Mouse (Mus musculus) liver, embryonic 14.5 days (tissue): ENCODE measurements around the gene Ccdc162. TPM values are rescaled to one million over a fixed set of nuclear protein-coding genes. Genes with fewer than 3 reads are reported as not detected.

Source experiments
- ATAC-seq: fragments of 200-750 bp; cut with Nextera tagmentation; 2 replicates; pipeline ENCODE4 v1.8.0; 2017; ENCODE audit warnings: moderate number of reproducible peaks, mild to moderate bottlenecking, moderate library complexity; ENCODE audit not compliant: insufficient read depth
- DNase-seq, 3 experiments: peaks; one replicate each; pipeline ENCODE4 v3.0.0-alpha.2; 2012 to 2013; ENCODE audit warnings: low read depth in 3 of 3, low spot score in 3 of 3
- H3K27ac ChIP-seq: fragments of 300-500 bp; sonication (generic); 2 replicates; pipeline ENCODE4 v1.5.1; 2014; ENCODE audit warnings: moderate library complexity, mild to moderate bottlenecking, control low read depth, inconsistent platforms
- H3K27me3 ChIP-seq: fragments of 300-500 bp; sonication (generic); 2 replicates; pipeline ENCODE4 v1.6.1; 2014; ENCODE audit warnings: mild to moderate bottlenecking, low read length, moderate library complexity; ENCODE audit not compliant: control insufficient read depth, insufficient read depth
- H3K36me3 ChIP-seq: fragments of 300-500 bp; sonication (generic); replicated peaks from 2 replicates; pipeline ENCODE4 v1.6.1; 2014; ENCODE audit warnings: low read depth; ENCODE audit not compliant: control insufficient read depth, insufficient read depth
- H3K4me1 ChIP-seq, 2 experiments: fragments of 200-500 bp in 1 of 2; fragments of 300-500 bp in 1 of 2; sonication (generic) in 1 of 2; replicated peaks; 2 replicates each; pipeline ENCODE4 v1.6.1; 2012 to 2014; ENCODE audit warnings: antibody characterized with exemption in 1 of 2, inconsistent platforms in 1 of 2, low read length in 1 of 2; ENCODE audit not compliant: control insufficient read depth in 2 of 2, insufficient read depth in 2 of 2
- H3K4me2 ChIP-seq: fragments of 300-500 bp; sonication (generic); 2 replicates; pipeline ENCODE4 v1.6.1; 2014; ENCODE audit warnings: low read depth, mild to moderate bottlenecking, control low read depth, moderate library complexity
- H3K4me3 ChIP-seq, 2 experiments: fragments of 200-500 bp in 1 of 2; fragments of 300-500 bp in 1 of 2; sonication (generic) in 1 of 2; 2 replicates each; pipeline ENCODE4 v1.5.1; 2012 to 2014; ENCODE audit warnings: low read depth in 2 of 2, low read length in 2 of 2, mild to moderate bottlenecking in 2 of 2, control low read depth in 1 of 2, inconsistent platforms in 1 of 2, moderate library complexity in 1 of 2; ENCODE audit not compliant: insufficient read depth in 1 of 2
- H3K9ac ChIP-seq: fragments of 300-500 bp; sonication (generic); replicated peaks from 2 replicates; pipeline ENCODE4 v1.6.1; 2014; ENCODE audit warnings: mild to moderate bottlenecking, control low read depth, moderate library complexity
- H3K9me3 ChIP-seq: fragments of 300-500 bp; sonication (generic); 2 replicates; pipeline ENCODE4 v1.6.1; 2016; ENCODE audit warnings: low read length, mixed read lengths; ENCODE audit not compliant: control insufficient read depth
- CTCF ChIP-seq: IDR thresholded peaks from 2 replicates; pipeline ENCODE4 v1.5.1; 2016; ENCODE audit warnings: antibody characterized with exemption, low read depth, control low read depth
- EP300 ChIP-seq: IDR thresholded peaks from 2 replicates; pipeline ENCODE4 v1.6.1; 2016; ENCODE audit warnings: antibody characterized with exemption, low read depth
- WGBS: fragments of 180-500 bp; shearing (Covaris S2); extraction: QIAGEN DNeasy Blood & Tissue Kit; methylation state at CpG from one replicate; pipeline ENCODE4 v1.1.7; 2014; ENCODE audit not compliant: insufficient replicate concordance; 5-methylcytosine and 5-hydroxymethylcytosine counted together
- microRNA-seq: library from miRNA; unstranded; fragments of <30 nt; microRNA quantifications from one replicate; pipeline ENCODE4, GENCODE M21; 2016
- polyA plus RNA-seq, 2 experiments: library from polyadenylated mRNA; depleted of rRNA in 1 of 2; stranded (reverse) in 1 of 2; unstranded in 1 of 2; fragments of >200 nt; fragmentation: Nextera tagmentation in 1 of 2; extraction: Ambion mirVana in 1 of 2; gene quantifications; 2 replicates each; pipeline versions ENCODE4 v1.2.1 to v1.2.3; 2012 to 2014

Ccdc162 gene
- polyA plus RNA-seq, 2 experiments, result 0.07 to 0.10 TPM

GRCm38 (mm10) chr10:41491111-41491510 is 225.3 kb downstream of the Ccdc162 start:
- H3K27me3 ChIP-seq, result no peaks in the 10 kb centered on the region; the same call in 1 of the 2 replicates
- H3K9me3 ChIP-seq, result no peaks in the 10 kb centered on the region
- DNase-seq, result no peak
- no peak for ATAC-seq
- H3K9ac ChIP-seq, result no peak overlapping the region
- no peak overlapping the region; the same call in 1 of the 2 replicates for H3K4me2 ChIP-seq
- H3K36me3 ChIP-seq, result no peaks in the 10 kb centered on the region
- WGBS, result 38% methylated on average over 4 of the region's 4 CpGs
- H3K4me1 ChIP-seq, result peaks cover 2 to 6% of the 10 kb centered on the region in 2 experiments; a peak in 1 of 4 replicates
- no peak overlapping the region for H3K4me3 ChIP-seq
- no peak overlapping the region for H3K27ac ChIP-seq
- TF ChIP-seq EP300 (no peak), CTCF (no peak)

GRCm38 (mm10) chr10:41490518-41490873 is 225.9 kb downstream of the Ccdc162 start:
- peaks cover 2 to 6% of the 10 kb centered on the region in 2 experiments; a peak in 1 of 4 replicates for H3K4me1 ChIP-seq
- under 1% methylated on average over 29 of the region's 29 CpGs for WGBS
- H3K9me3 ChIP-seq, result no peaks in the 10 kb centered on the region
- H3K4me3 ChIP-seq, result peak overlapping the region; percentile 60 to 61
- TF ChIP-seq EP300, result no peak
- TF ChIP-seq CTCF, result no peak
- DNase-seq (no peak), ATAC-seq (peak; percentile 25)
- no peaks in the 10 kb centered on the region; the same call in 1 of the 2 replicates for H3K27me3 ChIP-seq
- no peaks in the 10 kb centered on the region for H3K36me3 ChIP-seq
- H3K9ac ChIP-seq, result peak overlapping the region; percentile 50
- peak overlapping the region; percentile 82 for H3K4me2 ChIP-seq
- no peak overlapping the region for H3K27ac ChIP-seq

GRCm38 (mm10) chr10:41489708-41490517 is 226.5 kb downstream of the Ccdc162 start, which contains the start of the genes Smpd2 and Ppil6:
Gene Smpd2 (minus strand): TSS chr10:41490369.
Gene Ppil6 (plus strand): TSS chr10:41490439.
- Histone ChIP-seq H3K27me3 (no peaks in the 10 kb centered on the region; the same call in 1 of the 2 replicates), H3K4me3 (peak within 1 kb of the TSS; percentile 60 to 61), H3K4me2 (peak within 1 kb of the TSS; percentile 82), H3K4me1 (peaks cover 2 to 6% of the 10 kb centered on the region in 2 experiments; a peak in 1 of 4 replicates), H3K27ac (no peak within 1 kb of the TSS), H3K9me3 (no peaks in the 10 kb centered on the region), H3K9ac (peak within 1 kb of the TSS; percentile 50), H3K36me3 (no peaks in the 10 kb centered on the region)
- ATAC-seq, result peak; percentile 88
- no peak for TF ChIP-seq EP300
- TF ChIP-seq CTCF, result 0 out of 2 replicates have a peak, but pooled peaks have one; percentile 8
- WGBS, result 1% methylated on average over 50 of the region's 50 CpGs
- peak; percentile 76 to 85 (median 78) for DNase-seq

GRCm38 (mm10) chr10:41489294-41489693 is 227.1 kb downstream of the Ccdc162 start:
- Histone ChIP-seq H3K27ac (no peak overlapping the region), H3K4me2 (peak overlapping the region; percentile 82), H3K36me3 (no peaks in the 10 kb centered on the region), H3K4me1 (peaks cover 2 to 6% of the 10 kb centered on the region in 2 experiments; a peak in 1 of 4 replicates), H3K4me3 (peak overlapping the region; percentile 56 to 60; a peak in 3 of 4 replicates), H3K9me3 (no peaks in the 10 kb centered on the region), H3K27me3 (no peaks in the 10 kb centered on the region; the same call in 1 of the 2 replicates), H3K9ac (no peak overlapping the region)
- DNase-seq, result no peak
- ATAC-seq, result no peak
- WGBS, result 55% methylated on average over 8 of the region's 8 CpGs
- TF ChIP-seq EP300 (no peak), CTCF (no peak)

GRCm38 (mm10) chr10:41488877-41489276 is 227.6 kb downstream of the Ccdc162 start:
- Histone ChIP-seq H3K4me3 (peak overlapping the region; percentile 56 to 60; a peak in 3 of 4 replicates), H3K36me3 (no peaks in the 10 kb centered on the region), H3K27me3 (no peaks in the 10 kb centered on the region; the same call in 1 of the 2 replicates), H3K9me3 (no peaks in the 10 kb centered on the region), H3K4me1 (peaks cover 2 to 6% of the 10 kb centered on the region in 2 experiments; a peak in 1 of 4 replicates), H3K4me2 (peak overlapping the region; percentile 82), H3K9ac (no peak overlapping the region), H3K27ac (no peak overlapping the region)
- no peak for ATAC-seq
- 24% methylated on average over 7 of the region's 7 CpGs for WGBS
- no peak for DNase-seq
- TF ChIP-seq EP300, result no peak
- TF ChIP-seq CTCF, result no peak

Small RNA genes within 50 kb of the gene (microRNA-seq; reads per million reads assigned to microRNA genes)
- gene Mir3473b, result not detected

Other genes with a start within 250 kb of the Ccdc162 start
- 2.0 and 2.6 TPM in 2 replicates for gene Mical1, start 240.3 kb downstream of the Ccdc162 start, polyA plus RNA-seq (2012; rRNA removed)
- 2.8 TPM in 2 replicates for gene Mical1, start 240.3 kb downstream of the Ccdc162 start, polyA plus RNA-seq (2014; fragmentation: Nextera tagmentation; extraction: Ambion mirVana)
- gene Smpd2, start 226.3 kb downstream of the Ccdc162 start, polyA plus RNA-seq (2012; rRNA removed), result 6.7 and 7.1 TPM in 2 replicates
- 8.6 and 11.1 TPM in 2 replicates for gene Smpd2, start 226.3 kb downstream of the Ccdc162 start, polyA plus RNA-seq (2014; fragmentation: Nextera tagmentation; extraction: Ambion mirVana)
- gene Ppil6, start 226.2 kb downstream of the Ccdc162 start, polyA plus RNA-seq (2012; rRNA removed), result not detected in 2 replicates
- not detected in 2 replicates for gene Ppil6, start 226.2 kb downstream of the Ccdc162 start, polyA plus RNA-seq (2014; fragmentation: Nextera tagmentation; extraction: Ambion mirVana)
- gene Cd164, start 197.2 kb downstream of the Ccdc162 start, polyA plus RNA-seq (2012; rRNA removed), result 22.8 and 30.2 TPM in 2 replicates
- 59.7 and 62.2 TPM in 2 replicates for gene Cd164, start 197.2 kb downstream of the Ccdc162 start, polyA plus RNA-seq (2014; fragmentation: Nextera tagmentation; extraction: Ambion mirVana)
- 4.6 and 7.1 TPM in 2 replicates for gene Cep57l1, start 93.2 kb upstream of the Ccdc162 start, polyA plus RNA-seq (2012; rRNA removed)
- 10.6 and 12.1 TPM in 2 replicates for gene Cep57l1, start 93.2 kb upstream of the Ccdc162 start, polyA plus RNA-seq (2014; fragmentation: Nextera tagmentation; extraction: Ambion mirVana)
- 10.5 and 15.2 TPM in 2 replicates for gene Sesn1, start 93.3 kb upstream of the Ccdc162 start, polyA plus RNA-seq (2012; rRNA removed)
- 19.2 and 22.2 TPM in 2 replicates for gene Sesn1, start 93.3 kb upstream of the Ccdc162 start, polyA plus RNA-seq (2014; fragmentation: Nextera tagmentation; extraction: Ambion mirVana)